Mouse (Mus musculus): Measurements from ENCODE around the gene Nrtn. TPM values are rescaled to one million over a fixed set of nuclear protein-coding genes. Genes with fewer than 3 reads are reported as not detected.
A peak's percentile ranks its signal among the peaks of the same experiment; 100 is the strongest.

Nrtn gene
- total and polyA plus RNA-seq, 3 experiments = not detected

DNA sequence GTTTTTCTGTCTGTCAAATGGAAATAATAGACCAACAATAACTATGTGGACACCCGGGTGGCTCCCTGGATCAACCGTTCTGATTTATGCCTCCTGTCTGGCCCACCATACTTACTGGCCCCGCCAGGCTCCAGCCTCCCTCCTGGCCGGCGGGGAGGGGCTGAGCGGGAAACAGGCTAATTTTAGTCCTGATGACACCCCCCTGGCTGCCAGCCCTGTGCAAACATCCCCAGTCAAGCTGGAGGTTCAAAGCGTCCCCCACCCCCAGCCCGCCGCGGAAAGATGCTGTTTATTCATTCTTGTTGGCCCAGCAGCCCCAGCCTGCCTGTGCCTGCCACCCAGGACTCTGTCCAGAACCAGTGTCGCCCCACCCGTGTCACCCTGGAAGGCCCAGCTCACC is 29.2 kb downstream of the Nrtn start:
- no peak overlapping the region for H3K4me3 ChIP-seq (ENCODE audit: low read depth, low read length)
- H3K36me3 ChIP-seq (replicated peaks) = peaks cover 22% of the 10 kb centered on the region
- H3K27me3 ChIP-seq (ENCODE audit: insufficient read depth, low read length) = peaks cover 38% of the 10 kb centered on the region
- no peak for DNase-seq (ENCODE audit: low spot score)
- no peaks in the 10 kb centered on the region for H3K9me3 ChIP-seq (replicated peaks)
- peaks cover 21% of the 10 kb centered on the region for H3K4me1 ChIP-seq (ENCODE audit: insufficient read depth, low read depth, low read length)
- TF ChIP-seq CTCF (IDR thresholded peaks at IDR 0.05; ENCODE audit: low read depth, low read length) (no peak), POLR2AphosphoS5 (IDR thresholded peaks at IDR 0.05; ENCODE audit: insufficient replicate concordance, low read depth, low read length) (no peak), TAL1 (conservative IDR thresholded peaks at IDR 0.05; ENCODE audit: low read depth, low read length) (no peak), GATA1 (IDR thresholded peaks at IDR 0.05; ENCODE audit: borderline replicate concordance, low read length) (no peak), GATA2 (IDR thresholded peaks at IDR 0.05; ENCODE audit: borderline replicate concordance, low read depth, low read length) (no peak)
- ATAC-seq (ENCODE audit: extremely low read depth, insufficient number of reproducible peaks, low FRiP score, poor library complexity, severe bottlenecking) = no peak

DNA sequence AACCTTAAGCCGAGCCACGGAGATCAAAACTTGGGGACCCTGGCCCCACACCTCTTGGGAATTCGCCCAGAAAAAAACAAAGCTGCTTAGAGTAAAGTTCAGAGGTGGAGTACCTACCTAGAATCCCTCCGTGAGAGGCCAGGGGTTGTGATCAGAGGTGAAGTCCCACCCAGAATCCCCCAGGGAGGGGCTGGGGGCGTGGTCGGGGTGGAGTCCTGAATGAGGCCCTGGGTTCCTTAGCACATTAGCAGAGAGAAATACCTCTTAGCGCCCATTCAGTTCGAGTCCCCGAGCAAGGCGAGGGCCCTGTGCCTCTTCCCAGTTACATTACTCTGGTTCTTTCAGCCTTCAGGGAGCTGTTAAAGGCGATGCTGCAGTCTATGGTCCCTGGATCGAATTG is 29.7 kb downstream of the Nrtn start:
- Histone ChIP-seq H3K27me3 (ENCODE audit: insufficient read depth, low read length) (peaks cover 36% of the 10 kb centered on the region), H3K4me3 (ENCODE audit: low read depth, low read length) (no peak overlapping the region; the same call in 1 of the 2 replicates), H3K4me1 (ENCODE audit: insufficient read depth, low read depth, low read length) (peaks cover 21% of the 10 kb centered on the region), H3K9me3 (replicated peaks) (no peaks in the 10 kb centered on the region), H3K36me3 (replicated peaks) (peaks cover 27% of the 10 kb centered on the region)
- ATAC-seq (ENCODE audit: extremely low read depth, insufficient number of reproducible peaks, low FRiP score, poor library complexity, severe bottlenecking) (no peak), DNase-seq (ENCODE audit: low spot score) (no peak)
- TF ChIP-seq GATA2 (IDR thresholded peaks at IDR 0.05; ENCODE audit: borderline replicate concordance, low read depth, low read length) (no peak), TAL1 (conservative IDR thresholded peaks at IDR 0.05; ENCODE audit: low read depth, low read length) (no peak), GATA1 (IDR thresholded peaks at IDR 0.05; ENCODE audit: borderline replicate concordance, low read length) (no peak), POLR2AphosphoS5 (IDR thresholded peaks at IDR 0.05; ENCODE audit: insufficient replicate concordance, low read depth, low read length) (no peak), CTCF (IDR thresholded peaks at IDR 0.05; ENCODE audit: low read depth, low read length) (no peak)

DNA sequence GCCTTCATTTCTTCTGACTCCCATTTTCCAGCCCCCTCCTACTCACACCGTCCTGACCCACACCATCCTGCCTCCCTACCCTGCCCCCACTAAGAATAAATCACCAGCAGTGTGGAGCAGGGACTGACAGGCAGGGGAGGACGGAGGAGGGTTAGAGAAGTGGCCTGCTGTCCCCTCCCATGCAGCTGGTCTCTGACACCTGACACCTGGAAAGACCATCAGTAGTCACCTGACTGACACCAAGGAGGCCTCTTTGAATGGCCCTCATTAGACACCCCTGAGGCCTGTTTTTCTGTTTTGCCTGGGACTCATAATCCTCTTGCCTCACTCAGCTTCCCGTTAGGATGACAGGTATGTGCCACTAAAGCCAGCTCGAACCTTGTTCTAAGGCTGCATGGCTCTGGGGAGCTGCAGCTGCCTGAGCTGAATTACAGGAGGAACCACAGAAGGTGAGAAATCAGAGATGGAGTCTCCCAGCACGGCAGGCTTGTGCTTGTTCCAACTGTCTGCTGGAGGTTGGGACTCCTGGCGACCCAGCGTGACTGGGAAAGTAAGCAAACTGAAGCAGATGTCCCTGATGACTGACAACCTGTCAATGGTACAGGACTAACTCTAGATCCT is 30.2 kb downstream of the Nrtn start:
- ATAC-seq (ENCODE audit: extremely low read depth, insufficient number of reproducible peaks, low FRiP score, poor library complexity, severe bottlenecking) (no peak), DNase-seq (ENCODE audit: low spot score) (no peak)
- Histone ChIP-seq H3K27me3 (ENCODE audit: insufficient read depth, low read length) (peaks cover 34% of the 10 kb centered on the region), H3K9me3 (replicated peaks) (no peaks in the 10 kb centered on the region), H3K4me1 (ENCODE audit: insufficient read depth, low read depth, low read length) (peaks cover 21% of the 10 kb centered on the region), H3K36me3 (replicated peaks) (peaks cover 32% of the 10 kb centered on the region), H3K4me3 (ENCODE audit: low read depth, low read length) (no peak overlapping the region)
- TF ChIP-seq TAL1 (conservative IDR thresholded peaks at IDR 0.05; ENCODE audit: low read depth, low read length) = no peak
- TF ChIP-seq CTCF (IDR thresholded peaks at IDR 0.05; ENCODE audit: low read depth, low read length) = no peak

DNA sequence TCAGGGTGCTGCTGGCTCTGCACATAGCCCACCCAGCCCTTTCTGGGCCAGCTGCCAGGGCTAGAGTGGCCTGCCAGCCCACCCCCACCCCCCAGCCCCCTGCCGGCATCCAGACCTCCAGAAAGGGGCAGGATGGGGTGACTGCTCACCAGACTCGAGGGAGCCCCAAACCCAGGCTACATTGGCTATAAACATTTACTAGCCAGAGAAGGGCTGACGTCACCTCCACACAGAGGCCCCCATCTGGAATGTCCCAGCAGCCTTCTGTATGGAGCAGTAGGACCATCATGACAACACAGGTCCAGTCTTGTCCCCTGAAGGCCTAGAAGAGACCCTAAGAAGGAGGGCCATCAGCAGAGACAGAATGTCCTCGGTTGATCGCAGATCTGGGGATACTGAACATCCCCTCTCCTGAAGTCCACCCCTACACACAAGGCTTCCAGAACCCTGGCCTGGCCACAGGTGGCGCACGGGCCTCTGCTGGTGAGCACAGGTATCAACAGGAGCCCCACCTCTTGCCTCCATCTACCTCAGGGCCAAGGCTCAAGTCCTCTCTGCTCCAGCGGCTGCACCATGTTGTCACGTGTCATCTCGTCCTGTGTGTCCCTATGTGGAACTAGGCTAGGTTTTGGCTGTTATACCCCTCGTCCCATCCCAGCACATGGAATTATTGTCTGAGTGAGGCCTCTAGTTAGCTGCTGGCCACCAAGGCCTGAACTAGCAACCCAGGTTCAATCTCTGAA is 33.7 kb downstream of the Nrtn start:
- no peak for TF ChIP-seq GATA1 (IDR thresholded peaks at IDR 0.05; ENCODE audit: borderline replicate concordance, low read length)
- TF ChIP-seq TAL1 (conservative IDR thresholded peaks at IDR 0.05; ENCODE audit: low read depth, low read length) = no peak
- no peak for TF ChIP-seq GATA2 (IDR thresholded peaks at IDR 0.05; ENCODE audit: borderline replicate concordance, low read depth, low read length)
- TF ChIP-seq POLR2AphosphoS5 (IDR thresholded peaks at IDR 0.05; ENCODE audit: insufficient replicate concordance, low read depth, low read length) = no peak
- no peak for TF ChIP-seq CTCF (IDR thresholded peaks at IDR 0.05; ENCODE audit: low read depth, low read length)
- H3K36me3 ChIP-seq (replicated peaks) = peaks cover 66% of the 10 kb centered on the region
- ATAC-seq (ENCODE audit: extremely low read depth, insufficient number of reproducible peaks, low FRiP score, poor library complexity, severe bottlenecking) = no peak

DNA sequence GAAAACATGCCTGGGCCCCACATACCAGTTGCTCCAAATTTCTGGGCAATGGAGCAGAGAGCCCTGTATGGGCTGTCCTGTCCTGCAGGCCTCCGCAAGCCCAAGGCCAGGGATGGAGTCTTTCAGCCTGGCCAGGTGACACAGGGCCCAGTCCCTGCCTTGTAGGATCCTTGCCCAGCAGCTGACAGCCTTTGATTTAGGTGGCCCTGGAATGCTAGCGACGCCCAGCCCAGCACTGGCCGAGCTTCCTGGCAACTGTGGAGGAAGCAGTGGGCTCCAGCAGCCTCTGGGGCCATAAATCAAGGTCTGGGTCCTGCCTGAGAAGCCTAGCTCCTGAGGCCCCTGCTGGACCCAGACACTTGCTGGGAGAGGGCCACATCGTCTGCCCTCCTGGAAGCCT is 34.9 kb downstream of the Nrtn start:
- ATAC-seq (ENCODE audit: extremely low read depth, insufficient number of reproducible peaks, low FRiP score, poor library complexity, severe bottlenecking) = no peak
- Histone ChIP-seq H3K9me3 (replicated peaks) (no peaks in the 10 kb centered on the region), H3K4me1 (ENCODE audit: insufficient read depth, low read depth, low read length) (peaks cover 36% of the 10 kb centered on the region), H3K4me3 (ENCODE audit: low read depth, low read length) (no peak overlapping the region), H3K27me3 (ENCODE audit: insufficient read depth, low read length) (no peaks in the 10 kb centered on the region), H3K36me3 (replicated peaks) (peaks cover 66% of the 10 kb centered on the region)
- no peak for DNase-seq (ENCODE audit: low spot score)
- TF ChIP-seq GATA2 (IDR thresholded peaks at IDR 0.05; ENCODE audit: borderline replicate concordance, low read depth, low read length) (no peak), POLR2AphosphoS5 (IDR thresholded peaks at IDR 0.05; ENCODE audit: insufficient replicate concordance, low read depth, low read length) (no peak), TAL1 (conservative IDR thresholded peaks at IDR 0.05; ENCODE audit: low read depth, low read length) (no peak), GATA1 (IDR thresholded peaks at IDR 0.05; ENCODE audit: borderline replicate concordance, low read length) (no peak), CTCF (IDR thresholded peaks at IDR 0.05; ENCODE audit: low read depth, low read length) (no peak)

More for the DNA sequence above, 33.7 kb downstream of the Nrtn start:
- DNase-seq (ENCODE audit: low spot score) = no peak
- Histone ChIP-seq H3K4me3 (ENCODE audit: low read depth, low read length) (no peak overlapping the region), H3K27me3 (ENCODE audit: insufficient read depth, low read length) (0 out of 2 replicates have a peak, but pooled peaks cover 5% of the 10 kb centered on the region), H3K9me3 (replicated peaks) (no peaks in the 10 kb centered on the region), H3K4me1 (ENCODE audit: insufficient read depth, low read depth, low read length) (peaks cover 42% of the 10 kb centered on the region)

DNA sequence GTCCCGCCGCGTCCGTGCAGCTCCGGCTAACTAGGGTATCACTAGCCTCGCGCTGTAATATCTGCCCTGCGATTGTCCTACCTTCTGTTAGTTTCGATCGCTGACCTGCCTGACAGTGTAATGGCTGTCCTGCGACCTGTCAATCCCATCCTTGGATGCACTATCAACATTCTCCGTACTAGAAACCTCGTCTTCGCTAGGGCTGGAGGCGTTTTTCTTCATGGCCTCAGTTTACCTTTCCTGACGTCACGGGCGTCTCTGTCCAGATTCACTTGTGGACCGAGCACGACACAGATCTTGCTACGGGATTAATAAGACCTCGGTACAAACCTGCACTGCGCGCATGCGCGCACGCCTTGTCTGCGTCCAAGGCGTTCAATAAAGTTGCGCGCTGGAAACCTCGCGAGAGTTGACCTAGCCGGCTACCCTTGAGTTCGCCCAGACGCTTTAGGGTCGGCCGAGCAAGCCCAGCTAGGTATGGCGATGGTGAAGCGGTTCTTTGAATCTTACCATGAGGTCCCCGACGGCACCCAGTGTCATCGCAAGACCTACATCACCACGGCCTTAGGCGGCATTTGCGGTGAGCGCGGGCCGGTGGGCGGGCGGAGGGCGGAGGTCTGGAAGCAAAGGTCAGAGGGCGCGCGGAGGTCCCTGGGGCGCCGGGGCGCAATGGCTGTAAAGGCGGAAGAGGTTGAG is 39.8 kb downstream of the Nrtn start, which contains the start of the genes Ndufa11 and Vmac:
Ndufa11 (plus strand) TSS at position 405 of the 696 bp plus-strand sequence.
Vmac (minus strand) TSS at position 660 of the 696 bp plus-strand sequence.
- no peak for TF ChIP-seq GATA1 (IDR thresholded peaks at IDR 0.05; ENCODE audit: borderline replicate concordance, low read length)
- TF ChIP-seq GATA2 (IDR thresholded peaks at IDR 0.05; ENCODE audit: borderline replicate concordance, low read depth, low read length) = no peak
- TF ChIP-seq POLR2AphosphoS5 (IDR thresholded peaks at IDR 0.05; ENCODE audit: insufficient replicate concordance, low read depth, low read length) = no peak
- no peak for TF ChIP-seq TAL1 (conservative IDR thresholded peaks at IDR 0.05; ENCODE audit: low read depth, low read length)
- no peak for TF ChIP-seq CTCF (IDR thresholded peaks at IDR 0.05; ENCODE audit: low read depth, low read length)
- DNase-seq (ENCODE audit: low spot score) (peak; percentile 93), ATAC-seq (ENCODE audit: extremely low read depth, insufficient number of reproducible peaks, low FRiP score, poor library complexity, severe bottlenecking) (peak; percentile 31)
- H3K27me3 ChIP-seq (ENCODE audit: insufficient read depth, low read length) = no peaks in the 10 kb centered on the region
- peak within 1 kb of the TSS; percentile 86 for H3K4me3 ChIP-seq (ENCODE audit: low read depth, low read length)
- H3K4me1 ChIP-seq (ENCODE audit: insufficient read depth, low read depth, low read length) = peaks cover 54% of the 10 kb centered on the region
- no peaks in the 10 kb centered on the region for H3K9me3 ChIP-seq (replicated peaks)
- peaks cover 70% of the 10 kb centered on the region for H3K36me3 ChIP-seq (replicated peaks)
